Mouse (Mus musculus) gastrocnemius, postnatal 14 days (tissue): ENCODE data around the gene Habp2. TPM values are rescaled to one million over a fixed set of nuclear protein-coding genes. Genes with fewer than 3 reads are reported as not detected.

Experiments used
- DNase-seq: peaks from one replicate; pipeline ENCODE4 v3.0.0; 2021; ENCODE audit warnings: mixed read lengths
- intact Hi-C: fragments of 180-260 bp; cut with DNase I; formaldehyde crosslinking; loops from one replicate; pipeline ENCODE4 v1.15.1; 2025; ENCODE audit warnings: low total_unique reads
- total RNA-seq, 2 experiments: library from RNA; stranded (reverse); gene quantifications; 2 replicates each; pipeline ENCODE4 v1.2.3; 2021

The Habp2 gene
- total RNA-seq, 2 experiments from 2014 or later: not detected

GRCm38 (mm10) chr19:56292335-56292734, 5.4 kb downstream of the Habp2 start:
- no peak for DNase-seq
- intact Hi-C loops: no loop called here

GRCm38 (mm10) chr19:56294654-56295399, 7.9 kb downstream of the Habp2 start:
- DNase-seq: peak; percentile 75
- intact Hi-C loops: no loop called here

GRCm38 (mm10) chr19:56296668-56297067, 9.7 kb downstream of the Habp2 start:
- DNase-seq: no peak
- intact Hi-C loops: no loop called here

DNA sequence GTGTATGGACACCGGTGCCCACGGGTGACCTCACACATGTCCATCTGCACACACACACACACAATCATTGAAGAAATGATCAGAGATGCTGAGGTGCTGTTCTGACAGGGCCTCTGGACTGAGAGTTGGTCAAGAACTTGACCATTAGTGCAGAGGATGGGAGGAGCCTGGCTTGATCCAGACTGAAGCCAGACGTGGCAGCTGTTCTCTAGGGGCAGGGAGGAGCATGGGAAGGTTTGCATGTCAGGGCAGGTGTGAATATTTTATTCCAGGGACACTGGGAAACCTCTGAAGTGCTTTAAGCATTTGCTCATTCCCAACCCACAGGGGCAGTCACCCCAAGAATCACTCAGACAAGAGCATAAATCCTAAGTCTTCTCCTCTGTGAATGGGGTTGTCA, 10.3 kb downstream of the Habp2 start:
- no peak for DNase-seq
- intact Hi-C loops: no loop called here

DNA sequence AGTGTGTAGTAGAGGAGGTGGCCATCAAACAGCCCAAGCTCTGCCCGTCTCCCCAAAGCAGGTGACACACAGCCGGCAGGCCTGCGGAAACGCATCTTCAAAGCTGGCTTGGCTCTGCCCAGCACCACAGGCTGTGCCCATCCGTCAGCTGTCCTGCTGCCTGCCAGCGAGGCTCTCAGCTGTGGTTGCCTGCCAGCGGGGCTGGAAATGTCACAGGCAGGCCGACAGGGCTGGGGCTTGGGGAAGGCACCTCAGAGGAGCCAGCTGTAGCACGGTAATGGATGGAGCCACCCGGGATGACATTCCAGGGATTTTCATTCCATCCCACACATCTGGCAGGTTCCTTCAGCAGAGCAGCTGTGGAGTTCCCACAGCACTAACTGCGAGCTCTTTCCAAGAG, 13.9 kb downstream of the Habp2 start:
- intact Hi-C loops: no loop called here
- peak; percentile 86 for DNase-seq

- intact Hi-C loops: no loop called here
- no peak for DNase-seq
These were observed 29.6 kb downstream of the Habp2 start for GRCm38 (mm10) chr19:56316531-56316930.

- intact Hi-C loops: no loop called here
- no peak for DNase-seq
These were observed 32.3 kb downstream of the Habp2 start for GRCm38 (mm10) chr19:56319219-56319618.

GRCm38 (mm10) chr19:56319629-56320028, 32.7 kb downstream of the Habp2 start:
- DNase-seq: no peak
- intact Hi-C loops: no loop called here

- intact Hi-C loops: no loop called here
- DNase-seq: no peak
These were observed 33.4 kb downstream of the Habp2 start for GRCm38 (mm10) chr19:56320186-56320860.

GRCm38 (mm10) chr19:56321303-56321920, 34.5 kb downstream of the Habp2 start:
- DNase-seq: no peak
- intact Hi-C loops: no loop called here

- intact Hi-C loops: no loop called here
- DNase-seq: no peak
These were observed 38.7 kb downstream of the Habp2 start for GRCm38 (mm10) chr19:56325676-56326075.

- DNase-seq: no peak
- intact Hi-C loops: no loop called here
These were observed 39.4 kb downstream of the Habp2 start for GRCm38 (mm10) chr19:56326243-56326855.

DNA sequence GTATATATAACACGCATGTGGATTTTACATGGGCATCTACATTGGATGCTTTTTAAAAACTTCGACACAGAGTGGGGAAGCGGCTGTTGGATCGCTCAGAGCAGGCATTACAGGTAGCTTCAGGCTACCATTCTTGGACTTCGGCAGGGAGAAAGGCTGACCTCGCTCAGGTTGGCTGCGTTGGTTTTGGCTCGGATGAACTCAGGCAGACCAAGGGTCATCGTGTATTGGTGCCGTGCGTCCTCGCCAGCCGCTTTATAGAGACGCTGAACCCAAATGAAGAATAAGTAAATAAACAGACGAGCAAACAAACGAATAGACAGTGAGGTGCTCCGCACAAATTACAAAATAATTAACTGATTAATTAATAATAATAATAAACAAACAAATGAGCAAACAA, 49.4 kb downstream of the Habp2 start:
- intact Hi-C loops: no loop called here
- no peak for DNase-seq

- DNase-seq: peak; percentile 33
- intact Hi-C loops: no loop called here
These were observed 49.9 kb downstream of the Habp2 start for GRCm38 (mm10) chr19:56336826-56337225.

DNA sequence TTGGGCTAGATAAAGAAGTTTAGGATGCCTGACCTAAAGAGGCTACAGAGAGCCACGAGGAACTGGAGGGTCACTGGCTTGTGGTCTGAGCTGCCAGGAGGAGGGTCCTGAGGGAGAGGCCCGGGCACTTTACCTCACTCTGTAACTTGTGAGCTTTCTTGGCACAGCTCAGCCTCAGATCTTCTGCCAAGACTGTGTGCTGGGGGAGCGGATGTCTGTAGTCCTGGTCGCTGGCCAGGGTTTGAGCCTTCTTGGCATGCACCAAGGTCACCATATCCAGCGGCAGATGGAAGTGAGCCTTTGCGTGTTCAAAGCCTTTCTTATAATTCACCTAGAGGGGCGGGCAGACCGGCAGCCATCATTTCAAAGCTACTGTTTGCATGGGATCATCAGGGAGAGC, 55.1 kb downstream of the Habp2 start:
- intact Hi-C loops: no loop called here
- peak; percentile 78 for DNase-seq

GRCm38 (mm10) chr19:56343869-56344563, 57.1 kb downstream of the Habp2 start:
- DNase-seq: no peak
- intact Hi-C loops: no loop called here

DNA sequence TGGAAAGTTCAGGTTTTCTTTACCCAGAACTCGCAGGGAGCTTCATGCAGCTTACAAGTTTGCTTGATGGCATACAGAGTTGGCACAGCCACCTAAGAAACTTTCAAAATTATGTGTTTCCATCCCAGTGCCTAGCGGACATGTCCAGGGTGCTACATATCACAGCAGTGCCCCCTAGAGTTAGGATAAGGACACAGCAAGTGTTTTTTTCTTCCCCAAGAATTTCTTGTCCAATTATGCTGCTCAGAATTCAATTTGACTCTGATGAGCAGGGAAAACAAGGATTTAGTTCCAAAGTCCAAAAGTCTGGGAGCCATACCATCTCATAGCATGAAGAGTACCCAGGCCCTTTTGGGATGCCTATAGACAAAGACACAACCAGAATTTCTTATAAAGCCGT, 59.1 kb downstream of the Habp2 start:
- intact Hi-C loops: no loop called here
- DNase-seq: no peak

DNA sequence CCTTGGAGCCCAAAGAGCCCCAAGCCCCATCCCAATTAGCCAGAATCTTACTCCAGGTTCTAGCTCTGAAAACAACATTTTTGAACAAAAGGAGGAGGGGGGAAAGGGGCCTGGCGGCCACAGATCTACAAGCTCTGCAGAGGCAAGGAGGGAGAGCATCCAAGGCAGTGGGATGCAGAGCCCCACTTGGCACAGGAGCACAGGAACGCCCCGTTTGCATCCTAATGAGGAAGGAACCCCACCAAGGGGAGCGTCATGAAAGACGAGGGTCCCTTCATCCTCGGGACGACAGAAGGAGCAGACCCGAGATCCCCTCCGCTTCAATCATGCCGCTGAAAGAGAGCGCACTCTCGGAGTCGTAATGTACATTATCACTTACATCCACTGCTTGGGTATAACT, 59.8 kb downstream of the Habp2 start:
- DNase-seq: no peak
- intact Hi-C loops: no loop called here

GRCm38 (mm10) chr19:56349295-56349694, 62.4 kb downstream of the Habp2 start:
- no peak for DNase-seq
- intact Hi-C loops: no loop called here

GRCm38 (mm10) chr19:56353689-56354088, 66.8 kb downstream of the Habp2 start:
- intact Hi-C loops: no loop called here
- no peak for DNase-seq
